Mouse (Mus musculus): Measurements from ENCODE around the gene Olfr522. TPM values are rescaled to one million over a fixed set of nuclear protein-coding genes. Genes with fewer than 3 reads are reported as not detected.

The Olfr522 gene
- polyA plus RNA-seq, 1 experiment from 2014 or later, result not detected

- Histone ChIP-seq H3K4me3 (no peak overlapping the region), H3K9ac (no peak overlapping the region), H3K4me2 (no peak overlapping the region), H3K27ac (replicated peaks) (no peak overlapping the region), H3K4me1 (no peaks in the 10 kb centered on the region), H3K9me3 (no peaks in the 10 kb centered on the region), H3K36me3 (no peaks in the 10 kb centered on the region), H3K27me3 (replicated peaks) (peaks cover 5% of the 10 kb centered on the region; the same call in 1 of the 2 replicates)
- ATAC-seq (ENCODE audit: extremely low read depth, insufficient number of reproducible peaks, low FRiP score, low TSS enrichment), result no peak
- WGBS, result 55% methylated on average over 4 of the region's 4 CpGs
These were observed 24.1 kb upstream of the Olfr522 start for GRCm38 (mm10) chr7:140188391-140189328.

- WGBS, result 74% methylated on average over 7 of the region's 7 CpGs
- Histone ChIP-seq H3K9me3 (no peaks in the 10 kb centered on the region), H3K4me2 (no peak overlapping the region), H3K4me3 (no peak overlapping the region), H3K4me1 (no peaks in the 10 kb centered on the region), H3K27ac (replicated peaks) (no peak overlapping the region), H3K9ac (no peak overlapping the region), H3K27me3 (replicated peaks) (peaks cover 5% of the 10 kb centered on the region; the same call in 1 of the 2 replicates), H3K36me3 (no peaks in the 10 kb centered on the region)
- no peak; the same call in 1 of the 2 replicates for ATAC-seq (ENCODE audit: extremely low read depth, insufficient number of reproducible peaks, low FRiP score, low TSS enrichment)
These were observed 23.3 kb upstream of the Olfr522 start for GRCm38 (mm10) chr7:140187721-140188390.

GRCm38 (mm10) chr7:140186646-140187620 is 22.4 kb upstream of the Olfr522 start:
- H3K9me3 ChIP-seq, result no peaks in the 10 kb centered on the region
- no peaks in the 10 kb centered on the region for H3K36me3 ChIP-seq
- 60% methylated on average over 18 of the region's 18 CpGs for WGBS
- H3K27me3 ChIP-seq (replicated peaks), result peaks cover 5% of the 10 kb centered on the region; the same call in 1 of the 2 replicates
- H3K9ac ChIP-seq, result no peak overlapping the region
- H3K4me1 ChIP-seq, result no peaks in the 10 kb centered on the region
- H3K4me3 ChIP-seq, result no peak overlapping the region
- ATAC-seq (ENCODE audit: extremely low read depth, insufficient number of reproducible peaks, low FRiP score, low TSS enrichment), result no peak
- H3K4me2 ChIP-seq, result no peak overlapping the region
- H3K27ac ChIP-seq (replicated peaks), result no peak overlapping the region

- 76% methylated on average over 4 of the region's 4 CpGs for WGBS
- H3K9ac ChIP-seq, result no peak overlapping the region
- H3K36me3 ChIP-seq, result no peaks in the 10 kb centered on the region
- no peak overlapping the region for H3K4me2 ChIP-seq
- no peak overlapping the region for H3K4me3 ChIP-seq
- H3K9me3 ChIP-seq, result no peaks in the 10 kb centered on the region
- H3K27ac ChIP-seq (replicated peaks), result no peak overlapping the region
- no peaks in the 10 kb centered on the region for H3K4me1 ChIP-seq
- no peak for ATAC-seq (ENCODE audit: extremely low read depth, insufficient number of reproducible peaks, low FRiP score, low TSS enrichment)
- 0 out of 2 replicates have a peak, but pooled peaks cover 5% of the 10 kb centered on the region for H3K27me3 ChIP-seq (replicated peaks)
These were observed 19.6 kb upstream of the Olfr522 start for GRCm38 (mm10) chr7:140184206-140184605.

- H3K9ac ChIP-seq, result no peak overlapping the region
- no peak overlapping the region for H3K27ac ChIP-seq (replicated peaks)
- no peak overlapping the region for H3K4me2 ChIP-seq
- H3K4me1 ChIP-seq, result no peaks in the 10 kb centered on the region
- H3K27me3 ChIP-seq (replicated peaks), result 0 out of 2 replicates have a peak, but pooled peaks cover 6% of the 10 kb centered on the region
- no peaks in the 10 kb centered on the region for H3K36me3 ChIP-seq
- H3K4me3 ChIP-seq, result no peak overlapping the region
- H3K9me3 ChIP-seq, result no peaks in the 10 kb centered on the region
- 64% methylated on average over 2 of the region's 2 CpGs for WGBS
- ATAC-seq (ENCODE audit: extremely low read depth, insufficient number of reproducible peaks, low FRiP score, low TSS enrichment), result no peak
These were observed 16.1 kb upstream of the Olfr522 start for GRCm38 (mm10) chr7:140180692-140181091.

GRCm38 (mm10) chr7:140179176-140179575 is 14.6 kb upstream of the Olfr522 start:
- Histone ChIP-seq H3K27me3 (replicated peaks) (0 out of 2 replicates have a peak, but pooled peaks cover 6% of the 10 kb centered on the region), H3K4me3 (no peak overlapping the region), H3K27ac (replicated peaks) (no peak overlapping the region), H3K4me1 (no peaks in the 10 kb centered on the region), H3K4me2 (no peak overlapping the region), H3K9me3 (no peaks in the 10 kb centered on the region), H3K9ac (no peak overlapping the region), H3K36me3 (no peaks in the 10 kb centered on the region)
- WGBS, result 80% methylated on average over 2 of the region's 2 CpGs
- ATAC-seq (ENCODE audit: extremely low read depth, insufficient number of reproducible peaks, low FRiP score, low TSS enrichment), result no peak

GRCm38 (mm10) chr7:140172936-140173335 is 8.4 kb upstream of the Olfr522 start, which contains the start of gene Olfr523:
Gene Olfr523, plus strand, starts transcription at chr7:140173217.
- Histone ChIP-seq H3K27me3 (replicated peaks) (0 out of 2 replicates have a peak, but pooled peaks cover 5% of the 10 kb centered on the region), H3K27ac (replicated peaks) (no peak within 1 kb of the TSS), H3K9ac (no peak within 1 kb of the TSS), H3K4me3 (no peak within 1 kb of the TSS), H3K9me3 (no peaks in the 10 kb centered on the region), H3K4me2 (no peak within 1 kb of the TSS), H3K36me3 (no peaks in the 10 kb centered on the region), H3K4me1 (no peaks in the 10 kb centered on the region)
- ATAC-seq (ENCODE audit: extremely low read depth, insufficient number of reproducible peaks, low FRiP score, low TSS enrichment), result no peak
- 53% methylated on average over 1 of the region's 1 CpGs for WGBS

- Histone ChIP-seq H3K36me3 (no peaks in the 10 kb centered on the region), H3K9me3 (no peaks in the 10 kb centered on the region), H3K9ac (no peak overlapping the region), H3K4me2 (no peak overlapping the region), H3K27ac (replicated peaks) (no peak overlapping the region), H3K27me3 (replicated peaks) (no peaks in the 10 kb centered on the region), H3K4me3 (no peak overlapping the region), H3K4me1 (no peaks in the 10 kb centered on the region)
- 81% methylated on average over 3 of the region's 3 CpGs for WGBS
- no peak for ATAC-seq (ENCODE audit: extremely low read depth, insufficient number of reproducible peaks, low FRiP score, low TSS enrichment)
These were observed 6.3 kb upstream of the Olfr522 start for GRCm38 (mm10) chr7:140170863-140171262.

- ATAC-seq (ENCODE audit: extremely low read depth, insufficient number of reproducible peaks, low FRiP score, low TSS enrichment), result no peak
- Histone ChIP-seq H3K9me3 (no peaks in the 10 kb centered on the region), H3K36me3 (no peaks in the 10 kb centered on the region), H3K9ac (no peak overlapping the region), H3K27me3 (replicated peaks) (no peaks in the 10 kb centered on the region), H3K27ac (replicated peaks) (no peak overlapping the region), H3K4me1 (no peaks in the 10 kb centered on the region), H3K4me2 (no peak overlapping the region), H3K4me3 (no peak overlapping the region)
- 72% methylated on average over 4 of the region's 4 CpGs for WGBS
These were observed 4.8 kb upstream of the Olfr522 start for GRCm38 (mm10) chr7:140169386-140169785.

GRCm38 (mm10) chr7:140167950-140168349 is 3.4 kb upstream of the Olfr522 start:
- Histone ChIP-seq H3K9ac (no peak overlapping the region), H3K9me3 (no peaks in the 10 kb centered on the region), H3K4me2 (no peak overlapping the region), H3K36me3 (no peaks in the 10 kb centered on the region), H3K4me1 (no peaks in the 10 kb centered on the region), H3K27ac (replicated peaks) (no peak overlapping the region), H3K4me3 (no peak overlapping the region), H3K27me3 (replicated peaks) (no peaks in the 10 kb centered on the region)
- 54% methylated on average over 1 of the region's 1 CpGs for WGBS
- ATAC-seq (ENCODE audit: extremely low read depth, insufficient number of reproducible peaks, low FRiP score, low TSS enrichment), result no peak

Data from heart, embryonic 13.5 days (tissue).